Mouse (Mus musculus) lung, embryonic 15.5 days (tissue): ENCODE results near the gene Rcor1. TPM values are rescaled to one million over a fixed set of nuclear protein-coding genes. Genes with fewer than 3 reads are reported as not detected.
A peak's percentile ranks its signal among the peaks of the same experiment; 100 is the strongest.

Experiments
- ATAC-seq: fragments of 200-750 bp; cut with Nextera tagmentation; 2 replicates; pipeline ENCODE4 v1.8.0; 2017; ENCODE audit warnings: moderate number of reproducible peaks, borderline replicate concordance; ENCODE audit not compliant: low FRiP score, low TSS enrichment; ENCODE audit errors: extremely low read depth
- H3K27ac ChIP-seq: fragments of 300-500 bp; sonication (generic); 2 replicates; pipeline ENCODE4 v1.5.1; 2015; ENCODE audit warnings: moderate library complexity, mild to moderate bottlenecking, inconsistent platforms
- H3K27me3 ChIP-seq: fragments of 300-500 bp; sonication (generic); 2 replicates; pipeline ENCODE4 v1.6.1; 2015; ENCODE audit warnings: inconsistent platforms
- H3K36me3 ChIP-seq: fragments of 300-500 bp; sonication (generic); 2 replicates; pipeline ENCODE4 v1.6.1; 2015; ENCODE audit warnings: inconsistent platforms
- H3K4me1 ChIP-seq: fragments of 300-500 bp; sonication (generic); 2 replicates; pipeline ENCODE4 v1.6.1; 2015; ENCODE audit warnings: inconsistent platforms
- H3K4me2 ChIP-seq: fragments of 300-500 bp; sonication (generic); 2 replicates; pipeline ENCODE4 v1.6.1; 2015; ENCODE audit warnings: inconsistent platforms, mild to moderate bottlenecking, moderate library complexity
- H3K4me3 ChIP-seq: fragments of 300-500 bp; sonication (generic); 2 replicates; pipeline ENCODE4 v1.5.1; 2015; ENCODE audit warnings: mild to moderate bottlenecking, inconsistent platforms
- H3K9ac ChIP-seq: fragments of 300-500 bp; sonication (generic); 2 replicates; pipeline ENCODE4 v1.6.1; 2015; ENCODE audit warnings: inconsistent platforms
- H3K9me3 ChIP-seq: fragments of 300-500 bp; sonication (generic); 2 replicates; pipeline ENCODE4 v1.6.1; 2016; ENCODE audit warnings: inconsistent platforms
- WGBS: fragments of 180-500 bp; shearing (Covaris S2); methylation state at CpG from one replicate; pipeline ENCODE4 v1.1.7; 2015; 5-methylcytosine and 5-hydroxymethylcytosine counted together
- polyA plus RNA-seq: library from polyadenylated mRNA; unstranded; fragments of >200 nt; fragmentation: Nextera tagmentation; extraction: Ambion mirVana; gene quantifications from 2 replicates; pipeline ENCODE4 v1.2.1, GENCODE M21; 2015

Gene Rcor1
- polyA plus RNA-seq, 1 experiment from 2014 or later, result 10.9 TPM

DNA sequence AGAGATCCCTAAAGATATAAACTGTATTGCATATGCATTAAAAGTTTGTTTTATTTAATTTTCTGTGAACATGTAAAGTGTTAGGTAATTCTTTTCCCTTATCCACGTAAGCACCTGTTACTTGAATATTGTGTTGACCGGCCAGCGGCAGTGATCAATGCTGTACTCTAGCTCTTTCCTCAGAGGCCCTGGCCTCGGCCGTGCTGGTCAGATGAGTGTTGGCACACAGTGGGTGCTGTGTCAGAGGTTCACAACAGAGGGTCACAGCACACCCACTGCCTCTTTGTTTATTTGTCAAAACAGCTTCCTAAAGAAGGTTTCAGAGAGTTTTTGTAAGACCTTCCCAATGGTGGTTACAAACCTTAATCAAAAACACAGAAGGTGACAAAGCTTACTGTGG is 75.4 kb downstream of the Rcor1 start:
- H3K27ac ChIP-seq, result no peak overlapping the region
- no peak overlapping the region for H3K9ac ChIP-seq
- WGBS, result 87% methylated on average over 5 of the region's 5 CpGs
- H3K4me3 ChIP-seq, result no peak overlapping the region
- no peak overlapping the region for H3K4me2 ChIP-seq
- no peaks in the 10 kb centered on the region for H3K4me1 ChIP-seq
- H3K36me3 ChIP-seq, result peaks cover 72% of the 10 kb centered on the region
- no peak for ATAC-seq
- no peaks in the 10 kb centered on the region for H3K27me3 ChIP-seq
- no peaks in the 10 kb centered on the region for H3K9me3 ChIP-seq

DNA sequence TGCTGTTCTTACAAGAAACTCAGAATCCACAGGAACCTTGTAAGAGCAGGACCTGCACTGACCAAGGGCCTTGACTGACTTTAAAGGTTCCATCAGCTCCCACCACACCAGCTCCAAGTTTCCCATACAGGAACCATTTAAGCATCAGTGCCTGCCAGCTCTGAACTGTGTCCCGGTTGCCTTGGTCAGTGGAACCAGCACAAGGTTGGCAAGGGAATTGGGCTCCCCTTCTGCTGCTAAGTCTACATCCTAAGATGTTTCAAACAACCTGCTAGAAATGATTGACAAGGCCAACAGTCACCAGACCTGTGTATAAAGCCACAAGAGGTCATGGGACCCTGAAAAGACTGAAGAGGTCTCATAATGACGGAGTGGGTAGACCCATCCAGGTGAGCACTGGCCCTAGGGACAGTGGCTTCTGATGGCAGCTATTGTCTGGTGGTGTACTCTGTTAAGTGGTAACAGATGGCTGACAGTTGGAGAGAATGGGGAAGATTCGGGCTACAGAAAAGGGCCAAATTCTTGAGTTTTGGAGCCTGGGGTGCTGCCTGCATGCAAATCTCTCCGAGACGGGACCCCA is 80.4 kb downstream of the Rcor1 start:
- ATAC-seq, result no peak
- Histone ChIP-seq H3K9ac (no peak overlapping the region), H3K36me3 (peaks cover 28% of the 10 kb centered on the region), H3K9me3 (no peaks in the 10 kb centered on the region), H3K4me2 (no peak overlapping the region), H3K27me3 (no peaks in the 10 kb centered on the region), H3K4me3 (no peak overlapping the region), H3K4me1 (no peaks in the 10 kb centered on the region), H3K27ac (no peak overlapping the region)
- WGBS, result 93% methylated on average over 5 of the region's 5 CpGs

DNA sequence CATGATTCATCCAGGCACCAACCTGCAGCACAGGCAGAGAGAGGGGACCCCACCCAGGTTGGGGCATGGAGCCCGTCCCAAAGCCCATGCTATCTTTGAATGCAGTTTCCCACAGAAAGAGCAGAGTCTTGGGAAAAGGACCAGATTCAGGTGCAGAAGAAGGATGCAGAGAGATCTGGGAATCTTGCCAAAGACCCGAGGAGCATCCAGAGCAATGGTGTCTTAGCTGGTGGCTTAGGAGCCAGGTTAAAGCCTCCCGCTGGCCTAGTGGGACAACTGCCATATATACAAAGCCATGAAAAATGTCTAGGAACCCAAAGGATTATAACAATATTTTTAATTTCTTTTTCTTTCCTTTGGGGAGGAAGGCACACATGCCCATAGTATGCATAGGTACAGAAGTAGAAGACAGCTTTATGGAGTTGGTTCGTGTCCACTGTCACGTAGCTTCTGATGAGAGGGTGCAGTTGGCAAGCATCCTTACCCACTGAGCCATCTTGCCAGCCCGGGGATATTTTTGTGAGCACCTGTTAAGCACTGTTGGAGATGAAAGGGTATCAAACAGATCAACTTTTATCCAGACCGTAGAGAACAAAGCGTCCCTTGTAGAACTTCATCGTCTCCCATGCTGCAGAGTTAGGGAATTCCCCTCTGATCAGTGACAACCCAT is 82.0 kb downstream of the Rcor1 start:
- WGBS, result 82% methylated on average over 9 of the region's 9 CpGs
- ATAC-seq, result no peak
- no peak overlapping the region for H3K4me2 ChIP-seq
- peaks cover 23% of the 10 kb centered on the region for H3K36me3 ChIP-seq
- H3K9ac ChIP-seq, result no peak overlapping the region
- no peaks in the 10 kb centered on the region for H3K4me1 ChIP-seq
- no peak overlapping the region for H3K4me3 ChIP-seq
- no peaks in the 10 kb centered on the region for H3K27me3 ChIP-seq
- no peak overlapping the region for H3K27ac ChIP-seq
- H3K9me3 ChIP-seq, result no peaks in the 10 kb centered on the region

GRCm38 (mm10) chr12:111122332-111122852 is 83.2 kb downstream of the Rcor1 start:
- Histone ChIP-seq H3K9me3 (no peaks in the 10 kb centered on the region), H3K27me3 (no peaks in the 10 kb centered on the region), H3K36me3 (peaks cover 10% of the 10 kb centered on the region; the same call in 1 of the 2 replicates), H3K9ac (no peak overlapping the region), H3K4me2 (no peak overlapping the region), H3K4me1 (no peaks in the 10 kb centered on the region), H3K27ac (no peak overlapping the region), H3K4me3 (no peak overlapping the region)
- ATAC-seq, result no peak

GRCm38 (mm10) chr12:111124601-111125260 is 85.6 kb downstream of the Rcor1 start:
- Histone ChIP-seq H3K4me2 (no peak overlapping the region), H3K9ac (no peak overlapping the region), H3K36me3 (no peaks in the 10 kb centered on the region), H3K9me3 (no peaks in the 10 kb centered on the region), H3K4me3 (no peak overlapping the region), H3K27me3 (no peaks in the 10 kb centered on the region), H3K4me1 (no peaks in the 10 kb centered on the region), H3K27ac (no peak overlapping the region)
- ATAC-seq, result no peak
- WGBS, result 69% methylated on average over 14 of the region's 14 CpGs

GRCm38 (mm10) chr12:111125666-111126065 is 86.5 kb downstream of the Rcor1 start:
- no peak for ATAC-seq
- Histone ChIP-seq H3K4me3 (no peak overlapping the region), H3K27me3 (no peaks in the 10 kb centered on the region), H3K27ac (no peak overlapping the region), H3K4me2 (no peak overlapping the region), H3K9me3 (no peaks in the 10 kb centered on the region), H3K4me1 (no peaks in the 10 kb centered on the region), H3K9ac (no peak overlapping the region), H3K36me3 (no peaks in the 10 kb centered on the region)
- 69% methylated on average over 6 of the region's 6 CpGs for WGBS

DNA sequence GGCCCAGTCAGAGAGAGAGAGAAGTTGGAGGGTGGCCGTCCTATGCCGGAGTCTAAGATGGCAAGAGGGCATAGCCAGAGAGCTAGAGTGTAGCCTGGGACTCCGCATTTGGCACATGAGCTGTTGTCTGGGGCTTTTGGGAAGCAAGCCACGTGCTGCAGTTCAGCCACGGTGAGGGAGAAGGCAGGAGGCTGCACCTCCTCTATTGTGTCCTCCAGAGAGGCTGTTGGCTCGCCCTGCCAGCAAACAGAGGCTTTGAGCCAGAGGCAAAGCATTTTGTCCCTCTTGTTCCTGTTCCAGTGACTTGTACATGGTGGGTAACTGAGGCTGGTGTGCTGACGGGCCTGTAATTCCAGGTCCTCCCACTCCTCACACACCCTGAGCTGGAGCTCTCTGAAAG is 95.0 kb downstream of the Rcor1 start:
- Histone ChIP-seq H3K36me3 (no peaks in the 10 kb centered on the region), H3K9me3 (no peaks in the 10 kb centered on the region), H3K4me3 (no peak overlapping the region), H3K4me1 (peaks cover 14% of the 10 kb centered on the region; the same call in 1 of the 2 replicates), H3K4me2 (no peak overlapping the region; the same call in 1 of the 2 replicates), H3K27ac (peak overlapping the region; percentile 74), H3K27me3 (no peaks in the 10 kb centered on the region), H3K9ac (no peak overlapping the region)
- ATAC-seq, result no peak
- 75% methylated on average over 7 of the region's 7 CpGs for WGBS

- H3K4me2 ChIP-seq, result peak overlapping the region; percentile 17; the same call in 1 of the 2 replicates
- WGBS, result 42% methylated on average over 19 of the region's 19 CpGs
- H3K27ac ChIP-seq, result peak overlapping the region; percentile 74
- peaks cover 14% of the 10 kb centered on the region; the same call in 1 of the 2 replicates for H3K4me1 ChIP-seq
- no peaks in the 10 kb centered on the region for H3K36me3 ChIP-seq
- no peak overlapping the region for H3K9ac ChIP-seq
- H3K4me3 ChIP-seq, result no peak overlapping the region; the same call in 1 of the 2 replicates
- peak; percentile 55; the same call in 1 of the 2 replicates for ATAC-seq
- no peaks in the 10 kb centered on the region for H3K27me3 ChIP-seq
- H3K9me3 ChIP-seq, result no peaks in the 10 kb centered on the region
These were observed 95.9 kb downstream of the Rcor1 start for GRCm38 (mm10) chr12:111134791-111135733.

DNA sequence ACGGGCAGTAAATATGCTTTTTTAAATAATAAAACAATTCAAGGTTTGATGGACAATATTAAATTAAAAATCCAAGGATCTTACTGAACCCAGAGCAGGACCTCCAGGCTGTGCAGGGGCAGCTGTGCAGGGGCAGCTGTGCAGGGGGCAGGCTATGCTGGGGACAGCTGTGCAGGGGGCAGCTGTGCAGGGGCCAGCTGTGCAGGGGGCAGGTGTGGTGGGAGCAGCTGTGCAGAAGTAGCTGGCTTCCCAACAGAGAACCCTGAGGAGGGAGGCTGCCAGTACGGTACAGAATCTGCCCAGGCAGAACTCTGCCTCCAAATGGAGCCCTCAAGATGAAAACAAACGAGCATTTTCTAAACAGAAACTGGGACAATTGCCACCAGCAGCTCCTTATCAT is 96.8 kb downstream of the Rcor1 start:
- Histone ChIP-seq H3K4me1 (peaks cover 14% of the 10 kb centered on the region; the same call in 1 of the 2 replicates), H3K27ac (no peak overlapping the region), H3K4me3 (no peak overlapping the region), H3K27me3 (no peaks in the 10 kb centered on the region), H3K4me2 (no peak overlapping the region), H3K9ac (no peak overlapping the region), H3K36me3 (no peaks in the 10 kb centered on the region), H3K9me3 (no peaks in the 10 kb centered on the region)
- no peak for ATAC-seq
- WGBS, result 53% methylated on average over 3 of the region's 3 CpGs

- Histone ChIP-seq H3K4me2 (no peak overlapping the region), H3K36me3 (no peaks in the 10 kb centered on the region), H3K27ac (no peak overlapping the region), H3K4me1 (peaks cover 14% of the 10 kb centered on the region; the same call in 1 of the 2 replicates), H3K27me3 (no peaks in the 10 kb centered on the region), H3K4me3 (no peak overlapping the region), H3K9ac (no peak overlapping the region), H3K9me3 (no peaks in the 10 kb centered on the region)
- 66% methylated on average over 2 of the region's 2 CpGs for WGBS
- no peak for ATAC-seq
These were observed 97.9 kb downstream of the Rcor1 start for GRCm38 (mm10) chr12:111137079-111137478.

DNA sequence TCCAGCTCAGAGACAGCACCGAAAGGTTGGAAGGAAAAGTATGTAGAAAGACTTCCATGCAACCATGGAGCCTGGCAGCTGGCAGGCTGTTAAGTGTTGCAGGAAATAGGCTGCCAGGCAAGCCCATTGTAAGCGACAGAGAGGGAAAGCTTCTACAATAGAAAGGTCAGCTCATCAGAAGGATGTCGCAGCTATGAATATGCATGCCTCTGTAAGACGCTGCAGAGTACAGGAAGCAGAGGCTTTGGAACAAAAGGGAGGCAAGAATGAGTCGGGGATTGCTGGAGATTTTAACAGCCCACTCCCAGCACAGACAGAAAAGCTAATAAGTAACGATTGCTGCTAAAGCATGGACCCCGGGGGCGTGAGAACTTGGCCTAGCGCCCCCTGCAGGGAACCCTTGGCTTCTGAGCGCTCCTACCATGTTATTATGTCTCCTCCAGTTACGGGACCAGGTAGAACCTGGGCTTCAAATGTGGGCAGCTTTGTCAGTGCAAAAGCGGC is 103.9 kb downstream of the Rcor1 start:
- WGBS, result 26% methylated on average over 12 of the region's 12 CpGs
- Histone ChIP-seq H3K36me3 (no peaks in the 10 kb centered on the region), H3K4me1 (peaks cover 16% of the 10 kb centered on the region), H3K27me3 (no peaks in the 10 kb centered on the region), H3K27ac (peak overlapping the region; percentile 54), H3K4me2 (peak overlapping the region; percentile 28), H3K9ac (no peak overlapping the region), H3K4me3 (no peak overlapping the region), H3K9me3 (no peaks in the 10 kb centered on the region)
- peak; percentile 27; the same call in 1 of the 2 replicates for ATAC-seq
